ENCODE assay signal across 14 mouse cellular contexts in genomic region chr5:92097779-92098178, GRCm38 (mm10).
"Had no signal": no experiment of that assay in that cellular context is flagged by ENCODE, and none has a peak within 500 bp of the region (broad histone marks: within the 10 kb centered on the region; RNA-seq: fewer than 3 reads in every experiment).

No protein-coding gene starts in this region.

- DNase-seq: kidney, adult 8-10 months; kidney, postnatal 25 days; layer of hippocampus, adult 9-11 months; layer of hippocampus, postnatal 36 days; liver; lung, embryonic 14.5 days; lung, postnatal 10 days; right cerebral cortex, adult 18-20 months; right cerebral cortex, postnatal 25 days; thymus, postnatal 36 days had no signal

- H3K27ac ChIP-seq: liver, embryonic 15.5 days; midbrain, embryonic 12.5 days; neural tube, embryonic 15.5 days had no signal

- H3K27me3 ChIP-seq: liver, embryonic 15.5 days; midbrain, embryonic 12.5 days; neural tube, embryonic 15.5 days had no signal

- H3K9me3 ChIP-seq: liver, embryonic 15.5 days; midbrain, embryonic 12.5 days; neural tube, embryonic 15.5 days had no signal

- H3K36me3 ChIP-seq: liver, embryonic 15.5 days; midbrain, embryonic 12.5 days; neural tube, embryonic 15.5 days had no signal

- H3K4me3 ChIP-seq: liver, embryonic 15.5 days; midbrain, embryonic 12.5 days; myocyte; neural tube, embryonic 15.5 days had no signal
